Mouse (Mus musculus): ENCODE measurements at regions not wholly inside any gene's neighbourhood (a gene's known extent, or its start where the extent isn't known, plus 50 kb on each side); places are given as distances from the start of the nearest gene placed in this dataset.
A peak's percentile ranks its signal among the peaks of the same experiment; 100 is the strongest.

DNA sequence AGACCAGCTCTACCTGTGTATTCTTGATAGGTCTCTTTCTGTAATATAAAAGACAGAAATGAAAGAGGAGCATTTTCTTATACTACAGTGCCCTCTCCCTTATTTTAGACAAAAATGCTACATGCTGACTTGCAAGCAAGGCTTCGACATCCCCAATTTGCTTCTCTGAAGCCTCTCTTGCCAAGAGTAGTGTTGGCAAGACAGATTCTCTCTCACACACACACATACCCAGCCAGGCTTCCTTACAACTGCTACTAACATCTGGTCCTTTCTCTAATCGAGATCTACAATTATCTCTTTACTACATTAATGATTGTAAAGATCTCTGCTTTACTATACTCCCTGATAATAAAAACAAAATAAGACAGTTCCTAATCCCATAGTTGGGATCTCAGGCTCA lies 87.5 kb upstream of the Daam1 start:
- no peak for DNase-seq

DNA sequence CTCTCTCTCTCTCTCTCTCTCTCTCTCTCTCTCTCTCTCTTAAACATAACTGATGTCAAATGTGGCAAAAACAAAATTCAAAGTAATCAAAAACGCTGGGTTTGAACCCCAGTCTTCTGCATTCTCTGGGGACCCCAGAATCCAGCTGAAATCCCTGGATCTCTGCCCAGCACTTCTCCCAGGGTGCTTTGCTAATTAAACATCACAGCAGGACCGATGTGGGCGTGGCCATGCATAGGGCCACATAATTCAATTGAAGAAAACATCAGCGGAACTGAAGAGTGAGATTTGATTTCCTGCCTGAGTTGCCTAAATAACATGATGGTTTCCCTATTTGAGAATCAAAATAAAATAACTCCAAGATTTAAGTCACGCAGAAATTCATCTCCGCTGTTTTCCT lies 84.9 kb upstream of the Daam1 start:
- DNase-seq: peak; percentile 36

DNA sequence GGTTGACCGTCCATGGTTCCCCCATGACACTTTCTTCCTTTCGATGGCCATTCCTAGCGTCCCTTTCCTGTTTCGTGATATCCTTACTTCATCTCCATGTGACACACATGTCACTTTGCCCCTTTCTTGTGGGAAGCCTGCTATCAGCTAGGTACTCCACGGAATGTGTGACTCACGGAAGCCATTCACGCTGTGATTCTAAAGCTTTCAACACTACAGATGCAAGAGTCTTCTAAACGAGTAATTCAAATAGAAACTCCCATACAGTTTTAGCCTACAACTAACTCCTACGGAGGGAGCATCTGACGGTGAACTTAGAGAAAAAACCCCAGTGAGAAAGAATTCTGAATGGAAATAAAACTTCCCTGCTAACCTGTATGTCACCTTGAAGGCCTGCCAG lies 83.5 kb upstream of the Daam1 start:
- no peak for DNase-seq

DNA sequence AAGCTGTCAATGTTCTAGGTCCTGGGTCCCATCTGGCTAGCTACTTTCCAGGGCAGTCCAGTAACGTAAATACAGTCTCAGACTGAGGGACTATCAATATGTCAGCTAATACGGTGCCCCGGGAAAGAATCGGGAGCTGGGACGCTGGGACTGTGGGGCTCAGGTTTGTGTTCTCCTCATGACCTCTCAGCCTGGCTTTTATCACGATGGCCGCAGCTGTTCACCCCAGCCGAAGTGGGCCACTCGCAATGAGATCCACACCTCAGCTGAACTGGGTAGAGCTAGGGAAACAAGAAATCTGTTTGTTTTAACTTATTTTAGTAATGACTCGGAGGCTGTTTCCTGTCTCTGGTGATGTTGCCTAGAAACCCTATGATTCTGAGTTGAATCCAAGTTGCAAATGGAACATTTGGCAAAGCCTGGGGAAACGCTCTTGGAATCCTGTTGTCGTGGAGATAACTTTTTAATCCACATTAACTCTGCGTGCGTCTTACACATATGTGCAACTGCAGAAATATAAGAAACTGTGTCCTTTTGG lies 83.0 kb upstream of the Daam1 start:
- DNase-seq: peak; percentile 60

DNA sequence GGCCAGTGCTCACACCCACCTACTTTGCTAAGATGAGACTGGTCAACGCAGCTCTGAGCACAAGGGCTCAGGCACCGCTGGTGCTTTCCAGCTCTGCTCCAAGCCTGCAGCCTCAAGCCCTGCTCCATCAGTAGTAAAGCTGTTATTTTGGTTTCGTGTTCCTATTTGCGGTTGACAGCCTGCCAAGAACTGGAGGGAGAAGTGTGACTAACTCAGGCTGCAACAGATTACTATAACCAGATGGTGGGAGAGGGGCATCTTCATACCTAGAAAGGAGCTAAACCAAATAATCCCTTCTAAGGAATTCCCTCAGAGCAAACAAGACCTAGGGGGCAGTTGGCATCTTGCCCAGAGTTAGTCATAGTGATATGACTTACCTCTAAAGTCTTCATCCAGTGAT lies 82.1 kb upstream of the Daam1 start:
- peak; percentile 75 for DNase-seq

DNA sequence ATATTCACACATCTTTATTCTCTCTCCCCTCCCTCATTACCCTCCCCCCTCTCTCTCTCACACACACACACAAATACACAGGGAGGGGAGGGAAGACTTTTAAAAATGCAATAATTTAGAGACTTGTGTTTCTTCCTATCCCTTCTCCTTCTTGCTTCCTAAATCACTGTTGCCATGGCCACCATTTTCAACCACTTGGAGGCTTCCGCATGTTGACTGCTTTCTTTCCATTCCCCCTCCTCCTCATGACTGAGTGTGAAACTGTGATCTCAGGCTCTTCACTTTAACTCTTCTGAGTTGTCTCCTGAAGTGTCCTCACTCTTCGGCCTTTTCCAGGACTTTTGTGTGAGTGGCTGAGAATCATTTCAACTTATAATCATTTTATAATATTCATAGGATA lies 81.2 kb upstream of the Daam1 start:
- DNase-seq: no peak

DNA sequence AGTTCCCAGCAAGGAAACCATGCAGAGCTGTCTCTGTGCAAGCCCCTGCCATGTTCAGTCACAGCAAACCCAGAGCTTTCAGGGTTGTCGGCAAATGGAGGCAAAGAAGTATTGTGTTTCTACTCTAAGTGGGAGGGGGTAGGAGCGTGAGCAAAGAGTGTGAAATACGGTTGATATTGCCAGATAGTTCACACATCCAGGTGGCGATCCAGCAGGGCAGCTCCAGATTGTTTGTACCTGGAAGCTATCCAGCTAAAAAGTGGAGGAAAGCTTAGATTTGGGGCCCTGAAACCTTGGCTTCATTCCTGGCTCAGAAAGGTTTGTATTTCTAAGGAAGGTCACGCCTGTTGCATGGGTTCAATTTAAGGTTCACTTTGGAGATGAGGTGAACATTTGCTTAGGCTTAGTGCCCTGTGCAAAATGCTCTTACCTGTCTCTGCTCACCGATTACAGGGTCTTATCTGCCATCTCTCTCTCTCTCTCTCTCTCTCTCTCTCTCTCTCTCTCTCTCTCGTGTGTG lies 78.1 kb upstream of the Daam1 start:
- no peak for DNase-seq

DNA sequence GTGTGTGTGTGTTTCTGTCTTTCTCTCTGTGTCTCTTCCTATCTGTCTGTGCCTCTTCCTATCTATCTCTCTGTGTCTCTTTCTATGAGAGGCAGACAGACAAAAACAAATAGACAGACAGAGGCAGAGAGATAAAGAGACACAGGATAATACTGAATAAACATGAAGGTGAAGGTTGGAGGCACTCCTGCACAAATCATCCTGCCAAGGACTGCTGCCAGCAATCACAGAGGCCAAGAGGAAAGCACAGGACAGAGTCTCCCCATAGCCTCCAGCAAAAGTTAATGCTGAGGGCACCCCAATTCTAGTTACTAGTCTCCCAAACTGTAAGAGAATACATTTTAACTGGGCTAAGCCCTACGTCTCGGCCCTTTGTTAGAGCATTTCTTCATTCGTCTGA lies 77.6 kb upstream of the Daam1 start:
- DNase-seq: no peak

DNA sequence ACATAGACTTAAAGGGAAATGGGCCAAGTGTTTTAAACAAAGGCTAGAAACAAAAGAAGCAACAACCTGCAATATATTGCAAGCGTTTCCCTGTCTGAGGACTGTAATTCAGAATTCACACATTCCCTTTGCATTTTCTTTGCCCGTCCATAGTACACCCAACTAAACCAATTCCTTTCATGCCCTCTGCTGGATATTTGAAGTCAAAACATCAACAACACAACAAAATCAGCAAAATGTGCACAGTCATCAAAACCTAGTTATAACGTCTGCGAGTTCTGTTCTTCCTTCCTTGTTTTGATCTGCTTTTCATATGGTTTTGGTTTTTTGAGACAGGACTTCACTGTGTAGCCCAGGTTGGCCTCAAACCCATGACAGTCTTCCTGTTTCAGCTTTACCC lies 67.7 kb upstream of the Daam1 start:
- no peak for DNase-seq

DNA sequence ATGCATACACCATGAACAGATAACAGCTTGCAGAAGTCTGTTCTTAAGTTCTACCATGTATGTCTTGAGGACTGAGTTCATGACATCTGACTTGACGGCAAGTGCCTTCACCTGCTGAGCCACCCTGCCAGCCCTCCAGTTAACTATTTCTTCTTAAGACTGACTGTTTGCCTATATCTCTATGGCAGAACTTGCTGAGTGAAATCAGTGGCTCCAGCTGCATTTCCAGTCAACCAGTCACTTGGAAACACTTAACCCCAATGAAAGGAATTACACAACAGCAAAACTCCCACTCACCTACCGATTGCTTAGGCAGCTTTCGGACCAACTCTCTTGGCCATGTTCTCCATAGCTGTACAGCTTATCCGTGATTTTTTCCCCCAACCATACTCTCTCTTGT lies 64.8 kb upstream of the Daam1 start:
- DNase-seq: no peak

DNA sequence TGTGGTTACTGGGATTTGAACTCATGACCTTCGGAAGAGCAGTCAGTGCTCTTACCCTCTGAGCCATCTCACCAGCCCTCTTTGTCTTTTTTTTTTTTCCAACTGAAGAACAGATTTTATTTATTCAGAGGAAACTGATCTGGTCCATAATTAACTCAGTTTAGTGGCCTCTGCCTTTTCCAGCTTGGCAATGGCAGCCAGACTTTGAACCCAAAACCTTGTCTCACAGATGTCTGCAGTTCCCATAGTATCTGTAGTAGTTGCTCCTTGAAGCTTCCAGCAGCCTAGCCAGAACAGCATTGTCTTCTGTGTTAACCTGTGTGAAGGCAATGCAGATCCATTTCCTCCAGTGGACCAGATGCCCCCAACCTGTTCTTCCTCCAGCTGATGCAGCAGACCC lies 64.2 kb upstream of the Daam1 start:
- no peak for DNase-seq

DNA sequence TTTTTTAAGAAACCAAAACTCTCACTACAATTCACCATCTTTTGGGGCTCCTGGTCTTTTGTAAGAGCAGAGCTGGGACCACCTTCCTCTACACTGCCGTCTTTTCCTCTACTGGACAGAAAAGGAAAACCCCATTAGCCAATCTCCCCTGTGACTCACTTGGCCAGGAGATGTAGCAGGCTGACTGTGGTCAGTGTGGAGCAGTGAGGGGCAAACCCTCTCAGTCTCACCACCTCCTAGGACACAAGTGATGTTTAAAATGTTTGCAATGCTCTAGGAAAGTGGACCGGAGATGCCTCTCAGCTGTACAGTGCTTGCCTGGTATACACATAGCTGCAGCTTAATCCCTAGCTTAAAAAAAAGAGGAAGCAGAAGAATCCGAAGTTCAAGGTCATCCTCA lies 63.0 kb upstream of the Daam1 start:
- no peak for DNase-seq

DNA sequence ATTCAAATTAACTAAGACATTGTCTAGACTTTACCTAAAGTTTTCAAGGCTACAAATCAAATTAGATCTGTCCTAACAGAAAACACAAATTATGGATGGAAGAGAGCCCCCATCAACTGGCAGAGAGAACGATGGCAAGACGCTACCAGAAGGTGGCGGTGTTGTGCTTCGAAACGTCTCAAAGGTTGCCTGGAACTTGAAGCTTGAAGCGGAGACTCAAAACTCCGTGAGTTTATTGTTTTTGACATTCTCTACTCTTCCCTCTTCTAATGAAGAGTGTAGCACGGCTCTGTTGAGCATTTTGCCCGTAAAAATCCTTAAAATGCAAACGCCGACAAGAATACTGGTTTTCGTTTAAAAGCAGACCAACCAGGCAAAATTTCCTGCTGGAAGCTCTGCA lies 62.4 kb upstream of the Daam1 start:
- DNase-seq: peak; percentile 84

DNA sequence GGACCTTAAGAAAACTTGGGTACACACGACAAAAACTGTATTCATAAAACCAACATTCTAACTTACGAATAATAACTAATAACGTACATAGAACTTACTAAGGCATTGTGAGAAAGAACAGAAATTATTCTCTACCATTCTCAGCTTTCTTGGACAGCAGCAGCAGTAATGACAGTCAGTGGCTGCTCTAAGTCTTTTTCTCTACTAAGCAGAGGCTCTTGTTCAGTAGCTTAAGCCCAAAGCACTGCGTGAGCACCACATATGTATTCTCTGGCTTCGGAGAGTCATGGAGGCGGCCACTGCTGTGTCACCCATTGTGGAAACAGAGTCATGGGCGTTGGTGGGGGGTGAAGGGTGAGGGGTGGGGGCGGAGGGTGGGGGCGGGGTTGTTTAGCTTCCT lies 62.0 kb upstream of the Daam1 start:
- DNase-seq: no peak

DNA sequence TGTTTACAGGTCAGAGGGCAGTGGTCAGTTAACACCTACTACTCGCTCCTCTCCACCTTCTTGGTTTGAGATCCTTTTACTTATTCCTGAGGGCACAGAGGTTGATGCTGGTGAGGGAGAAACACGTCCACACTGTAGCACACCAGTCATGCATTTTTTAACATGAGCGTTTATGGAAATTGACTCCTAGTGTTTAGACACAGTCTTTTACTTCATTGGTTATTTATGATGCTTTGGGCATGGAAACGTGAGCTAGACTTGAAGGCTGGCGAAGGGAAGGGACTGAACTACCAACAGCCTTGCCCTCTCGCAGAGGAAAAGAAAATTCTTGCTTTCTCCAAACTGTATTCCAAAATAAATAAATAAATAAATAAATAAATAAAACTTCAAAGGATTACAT lies 61.6 kb upstream of the Daam1 start:
- DNase-seq: no peak

DNA sequence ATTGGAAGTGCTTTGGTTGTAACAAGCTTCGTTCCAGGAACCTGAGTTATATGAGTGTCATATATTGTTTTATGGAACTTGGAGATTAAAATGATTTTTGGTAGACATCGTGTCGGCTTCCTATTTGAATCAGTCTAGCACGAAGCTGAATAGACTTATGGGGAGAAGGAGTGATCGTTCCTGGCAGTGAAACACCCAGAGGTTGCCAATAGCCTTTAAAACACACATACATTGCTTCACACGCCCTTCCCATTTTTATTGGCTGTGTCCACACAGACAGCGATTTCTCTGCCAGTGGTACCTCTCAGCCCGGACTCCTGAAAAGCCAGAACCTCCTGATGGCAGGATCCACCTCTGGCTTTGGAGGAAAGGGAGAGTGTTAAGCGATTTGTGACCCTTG lies 57.0 kb upstream of the Daam1 start:
- DNase-seq: no peak

DNA sequence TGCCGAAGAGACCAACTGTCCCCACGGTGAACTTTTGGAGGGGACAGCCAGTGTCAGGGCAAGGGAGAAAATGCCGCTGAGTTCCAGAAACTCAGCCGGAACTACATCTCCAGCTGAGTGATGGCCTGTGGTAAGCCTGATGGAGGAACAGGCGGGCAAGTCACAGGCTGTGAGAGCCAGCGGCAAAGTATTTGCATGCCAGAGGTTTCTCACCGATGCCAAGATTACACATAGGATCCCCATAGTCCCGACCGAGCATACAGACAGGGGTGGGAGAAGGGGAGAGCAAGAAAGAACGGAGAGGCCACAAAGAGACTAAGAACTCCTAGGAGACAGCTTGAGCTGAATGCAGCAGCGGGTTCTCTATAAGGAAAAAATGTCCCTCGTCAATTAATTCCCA lies 55.8 kb upstream of the Daam1 start:
- DNase-seq: no peak

DNA sequence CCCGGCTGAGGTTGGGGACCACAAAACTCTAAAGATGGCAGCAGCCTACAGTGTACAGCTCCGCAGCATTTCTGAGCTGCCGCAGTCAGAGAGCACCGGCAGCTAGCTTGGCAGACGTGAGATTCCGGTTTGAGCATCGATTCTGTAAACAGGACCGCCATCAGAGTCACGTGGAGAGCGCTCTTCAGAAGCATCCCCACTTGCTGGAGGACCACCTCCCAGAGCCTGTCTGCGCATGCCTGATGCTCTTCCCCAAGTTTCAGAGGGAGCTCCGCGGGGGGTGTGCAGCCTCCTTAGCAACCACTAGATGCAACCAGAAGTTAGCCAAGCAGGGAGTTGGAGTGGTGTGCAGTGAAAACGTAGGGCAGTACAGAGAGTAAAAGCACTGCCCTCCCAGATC lies 52.7 kb upstream of the Daam1 start:
- no peak for DNase-seq

DNA sequence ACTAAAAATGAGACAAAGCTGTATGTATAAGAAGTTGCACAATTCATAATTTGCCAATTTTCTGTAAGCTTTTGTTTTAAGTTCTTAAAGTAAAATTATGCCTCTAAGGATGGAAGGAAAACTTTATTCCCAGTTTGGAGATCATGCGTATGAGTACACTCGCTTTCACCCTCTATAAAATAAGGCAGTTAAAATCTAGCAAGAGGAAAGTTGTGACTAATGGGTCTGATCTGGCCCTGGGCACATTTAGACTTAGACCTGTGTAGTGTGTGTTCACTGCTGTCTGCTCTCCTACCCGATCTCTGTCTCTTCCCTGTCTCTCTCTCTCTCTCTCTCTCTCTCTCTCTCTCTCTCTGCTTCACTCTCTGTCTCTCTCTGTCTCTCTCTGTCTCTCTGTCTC lies 51.9 kb upstream of the Daam1 start:
- DNase-seq: no peak

DNA sequence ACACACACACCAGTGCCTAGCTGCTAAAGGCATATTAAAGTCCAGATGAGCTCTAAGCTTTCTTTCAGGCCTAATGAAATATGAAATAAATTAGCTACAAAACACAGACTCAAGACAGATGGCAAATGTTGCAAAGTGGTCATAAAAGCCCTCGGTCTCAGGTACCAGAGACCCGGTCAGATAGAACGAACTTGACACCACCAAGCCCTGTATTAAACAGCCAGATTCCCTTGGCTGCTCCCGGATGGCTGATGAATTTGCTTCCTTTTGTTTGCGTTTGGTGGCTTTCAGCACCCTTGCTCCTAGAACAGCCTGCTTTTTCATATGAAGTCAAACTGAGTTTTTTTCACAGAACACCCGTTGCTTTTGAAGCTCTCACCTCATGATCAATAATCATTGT lies 51.5 kb upstream of the Daam1 start:
- DNase-seq: no peak
